Comparison of ENCODE assay signal across 8 mouse cellular contexts in the genomic region with DNA sequence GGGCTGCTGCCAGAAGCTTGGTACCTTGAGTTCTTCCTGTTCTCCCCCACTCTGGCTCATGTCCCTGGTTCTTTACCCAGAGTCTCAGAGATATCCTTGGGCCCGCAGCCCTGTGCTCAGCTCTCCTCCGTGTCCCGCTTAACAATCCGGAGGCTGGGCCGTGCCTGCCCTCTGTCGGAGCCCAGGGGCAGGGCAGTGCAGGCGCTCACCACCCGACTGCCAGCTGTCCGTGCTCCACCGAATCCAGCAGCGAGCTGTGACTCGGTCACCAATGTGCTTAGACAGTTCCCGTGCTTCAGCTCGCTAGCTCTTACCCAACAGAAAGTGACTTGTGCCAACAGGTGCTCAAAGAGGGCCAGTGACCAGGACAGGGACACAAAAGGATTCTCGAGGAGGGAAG. TPM values are rescaled to one million over a fixed set of nuclear protein-coding genes. Genes with fewer than 3 reads are reported as not detected.
DNase-seq lines count a peak whose midpoint lies in the region; ATAC-seq and TF ChIP-seq lines count a peak whose summit lies in the region.

No protein-coding gene starts in this region.

- TF ChIP-seq EP300 in lung, postnatal 0 days (IDR thresholded peaks at IDR 0.05): no peak

- ATAC-seq in heart, embryonic 15.5 days (replicated peaks; ENCODE audit: insufficient number of reproducible peaks, insufficient read depth, low FRiP score, low read depth): peak; percentile 63; the same call in 1 of the 2 replicates
- peak; percentile 86 for ATAC-seq in kidney, postnatal 0 days (replicated peaks; ENCODE audit: low FRiP score, low read depth)
- ATAC-seq in lung, postnatal 0 days: peak; percentile 94
- no peak for ATAC-seq in inflammation-experienced regulatory T-cells, adult 6 months

- H3K4me3 ChIP-seq in forebrain, embryonic 10.5 days: peak overlapping the region; percentile 3; the same call in 1 of the 2 replicates
- no peak overlapping the region for H3K4me3 ChIP-seq in heart, embryonic 15.5 days
- no peak overlapping the region for H3K4me3 ChIP-seq in kidney, postnatal 0 days (replicated peaks; ENCODE audit: low read depth, low read length)
- no peak overlapping the region for H3K4me3 ChIP-seq in lung, postnatal 0 days (ENCODE audit: low read depth, low read length)

- TF ChIP-seq CTCF in kidney, postnatal 0 days (IDR thresholded peaks at IDR 0.05; ENCODE audit: low read depth): peak; percentile 85
- peak; percentile 93 for TF ChIP-seq CTCF in lung, postnatal 0 days (IDR thresholded peaks at IDR 0.05)

- peaks cover 76% of the 10 kb centered on the region for H3K27me3 ChIP-seq in forebrain, embryonic 10.5 days (ENCODE audit: poor library complexity, severe bottlenecking)
- peaks cover 43% of the 10 kb centered on the region for H3K27me3 ChIP-seq in heart, embryonic 15.5 days
- no peaks in the 10 kb centered on the region for H3K27me3 ChIP-seq in kidney, postnatal 0 days (ENCODE audit: insufficient read depth, low read length)
- no peaks in the 10 kb centered on the region for H3K27me3 ChIP-seq in lung, postnatal 0 days (replicated peaks; ENCODE audit: insufficient read depth, low read length)

- no peaks in the 10 kb centered on the region for H3K36me3 ChIP-seq in forebrain, embryonic 10.5 days (replicated peaks)
- no peaks in the 10 kb centered on the region for H3K36me3 ChIP-seq in heart, embryonic 15.5 days
- H3K36me3 ChIP-seq in kidney, postnatal 0 days (ENCODE audit: insufficient read depth, low read length): no peaks in the 10 kb centered on the region
- no peaks in the 10 kb centered on the region for H3K36me3 ChIP-seq in lung, postnatal 0 days (ENCODE audit: insufficient read depth, low read length)

- H3K9ac ChIP-seq in heart, embryonic 15.5 days: no peak overlapping the region
- no peak overlapping the region for H3K9ac ChIP-seq in kidney, postnatal 0 days (ENCODE audit: low read depth, low read length)
- H3K9ac ChIP-seq in lung, postnatal 0 days (replicated peaks; ENCODE audit: low read depth): no peak overlapping the region

- no peak overlapping the region for H3K4me2 ChIP-seq in heart, embryonic 15.5 days
- H3K4me2 ChIP-seq in kidney, postnatal 0 days (ENCODE audit: low read length): peak overlapping the region; percentile 24; the same call in 1 of the 2 replicates
- no peak overlapping the region for H3K4me2 ChIP-seq in lung, postnatal 0 days (replicated peaks; ENCODE audit: low read depth, low read length)

- DNase-seq in Muller cell, postnatal 12 days (ENCODE audit: inconsistent ontology term): peak; percentile 70
- DNase-seq in c-Kit-positive CD71-negative TER-119-negative erythroid progenitor cells, embryonic 14.5 days (ENCODE audit: low read depth): peak; percentile 50
- DNase-seq in forebrain, embryonic 10.5 days (ENCODE audit: extremely low spot score, low spot score): peak; percentile 75
- DNase-seq in kidney, postnatal 0 days (ENCODE audit: low spot score): peak; percentile 73
- DNase-seq in lung, postnatal 0 days (ENCODE audit: low spot score): peak; percentile 72
- DNase-seq in right cerebral cortex, adult 2 months (ENCODE audit: low spot score in 2 of 2): peak; percentile 9 to 37

- no peaks in the 10 kb centered on the region for H3K9me3 ChIP-seq in forebrain, embryonic 10.5 days
- H3K9me3 ChIP-seq in heart, embryonic 15.5 days (replicated peaks): no peaks in the 10 kb centered on the region
- H3K9me3 ChIP-seq in kidney, postnatal 0 days (replicated peaks; ENCODE audit: low read length): no peaks in the 10 kb centered on the region
- no peaks in the 10 kb centered on the region for H3K9me3 ChIP-seq in lung, postnatal 0 days (ENCODE audit: low read length)

- WGBS in forebrain, embryonic 10.5 days: 0% methylated on average over 15 of the region's 15 CpGs
- 3% methylated on average over 15 of the region's 15 CpGs for WGBS in heart, embryonic 15.5 days
- WGBS in kidney, postnatal 0 days: 5% methylated on average over 15 of the region's 15 CpGs
- WGBS in lung, postnatal 0 days: under 1% methylated on average over 15 of the region's 15 CpGs

- 0 out of 2 replicates have a peak overlapping the region, but pooled peaks have one; percentile 2 for H3K27ac ChIP-seq in forebrain, embryonic 10.5 days
- no peak overlapping the region for H3K27ac ChIP-seq in heart, embryonic 15.5 days
- no peak overlapping the region for H3K27ac ChIP-seq in kidney, postnatal 0 days
- no peak overlapping the region for H3K27ac ChIP-seq in lung, postnatal 0 days (ENCODE audit: low read length)

- H3K4me1 ChIP-seq in forebrain, embryonic 10.5 days: peaks cover 41% of the 10 kb centered on the region
- H3K4me1 ChIP-seq in heart, embryonic 15.5 days (replicated peaks): no peaks in the 10 kb centered on the region; the same call in 1 of the 2 replicates
- H3K4me1 ChIP-seq in kidney, postnatal 0 days (replicated peaks; ENCODE audit: insufficient read depth, low read length): no peaks in the 10 kb centered on the region
- no peaks in the 10 kb centered on the region for H3K4me1 ChIP-seq in lung, postnatal 0 days (ENCODE audit: insufficient read depth, low read depth, low read length)

RNA-seq across cellular contexts. Expression of a gene that starts 20.5 kb away (rescaled TPM):
- polyA plus RNA-seq in forebrain, embryonic 10.5 days (2016; fragmentation: Nextera tagmentation; extraction: Ambion mirVana): not detected in 2 replicates
- polyA plus RNA-seq in heart, embryonic 15.5 days (2015; fragmentation: Nextera tagmentation; extraction: Ambion mirVana): not detected in 2 replicates
- polyA plus RNA-seq in kidney, postnatal 0 days (2015; fragmentation: Nextera tagmentation; extraction: Ambion mirVana): not detected in 2 replicates
- polyA plus RNA-seq in lung, postnatal 0 days (2015; fragmentation: Nextera tagmentation; extraction: Ambion mirVana): not detected in 2 replicates
- not detected for polyA plus RNA-seq in inflammation-experienced regulatory T-cells, adult 6 months (2017; shearing (Covaris generic))

RNA-seq across cellular contexts. Expression of a gene that starts 48.9 kb away (rescaled TPM):
- 18.2 and 19.6 TPM in 2 replicates for polyA plus RNA-seq in forebrain, embryonic 10.5 days (2016; fragmentation: Nextera tagmentation; extraction: Ambion mirVana)
- 14.0 and 20.4 TPM in 2 replicates for polyA plus RNA-seq in heart, embryonic 15.5 days (2015; fragmentation: Nextera tagmentation; extraction: Ambion mirVana)
- 56.3 and 64.3 TPM in 2 replicates for polyA plus RNA-seq in kidney, postnatal 0 days (2015; fragmentation: Nextera tagmentation; extraction: Ambion mirVana)
- 86.2 and 104 TPM in 2 replicates for polyA plus RNA-seq in lung, postnatal 0 days (2015; fragmentation: Nextera tagmentation; extraction: Ambion mirVana)
- not detected for polyA plus RNA-seq in inflammation-experienced regulatory T-cells, adult 6 months (2017; shearing (Covaris generic))

Comparison
In these comparisons a context has a peak if more than half of its experiments do, and no peak if none do; other contexts are left out.
1. DNase-seq: peak in every context shown above with its lines; median percentile 75 in forebrain, embryonic 10.5 days; 73 in kidney, postnatal 0 days; 72 in lung, postnatal 0 days; 70 in Muller cell, postnatal 12 days; 50 in c-Kit-positive CD71-negative TER-119-negative erythroid progenitor cells, embryonic 14.5 days; 23 in right cerebral cortex, adult 2 months.
2. RNA of a gene that starts 48.9 kb away (polyA plus RNA-seq): 86.2 to 104 TPM in lung, postnatal 0 days, 56.3 to 64.3 TPM in kidney, postnatal 0 days, 18.2 to 19.6 TPM in forebrain, embryonic 10.5 days and 14.0 to 20.4 TPM in heart, embryonic 15.5 days; not detected in inflammation-experienced regulatory T-cells, adult 6 months; every median in the first group is over 10 times any median in the second.